Mouse (Mus musculus) liver, embryonic 11.5 days (tissue): ENCODE data around the gene Igf2bp3. TPM values are rescaled to one million over a fixed set of nuclear protein-coding genes. Genes with fewer than 3 reads are reported as not detected.

ENCODE experiments used
- ATAC-seq: fragments of 200-750 bp; cut with Nextera tagmentation; replicated peaks from 2 replicates; pipeline ENCODE4 v1.8.0; 2017; ENCODE audit warnings: moderate number of reproducible peaks, mild to moderate bottlenecking, moderate TSS enrichment, moderate library complexity; ENCODE audit not compliant: low FRiP score
- DNase-seq: peaks from one replicate; pipeline ENCODE4 v3.0.0-alpha.2; 2017; ENCODE audit warnings: low spot score
- H3K27ac ChIP-seq: fragments of 300-500 bp; sonication (generic); 2 replicates; pipeline ENCODE4 v1.5.1; 2014; ENCODE audit warnings: mild to moderate bottlenecking, low read depth, low read length, control low read depth
- H3K27me3 ChIP-seq: fragments of 300-500 bp; sonication (generic); replicated peaks from 2 replicates; pipeline ENCODE4 v1.6.1; 2014; ENCODE audit warnings: low read length, mixed read lengths; ENCODE audit not compliant: control insufficient read depth, insufficient read depth
- H3K36me3 ChIP-seq: fragments of 300-500 bp; sonication (generic); 2 replicates; pipeline ENCODE4 v1.6.1; 2014; ENCODE audit warnings: mild to moderate bottlenecking, low read length, moderate library complexity, mixed read lengths; ENCODE audit not compliant: control insufficient read depth, insufficient read depth
- H3K4me1 ChIP-seq: fragments of 300-500 bp; sonication (generic); replicated peaks from 2 replicates; pipeline ENCODE4 v1.6.1; 2014; ENCODE audit warnings: low read length, mixed read lengths; ENCODE audit not compliant: control insufficient read depth, insufficient read depth
- H3K4me2 ChIP-seq: fragments of 300-500 bp; sonication (generic); 2 replicates; pipeline ENCODE4 v1.6.1; 2014; ENCODE audit warnings: mild to moderate bottlenecking, control low read depth, moderate library complexity
- H3K4me3 ChIP-seq: fragments of 300-500 bp; sonication (generic); 2 replicates; pipeline ENCODE4 v1.5.1; 2014; ENCODE audit warnings: low read depth, low read length, control low read depth
- H3K9ac ChIP-seq: fragments of 300-500 bp; sonication (generic); 2 replicates; pipeline ENCODE4 v1.6.1; 2014; ENCODE audit warnings: low read depth, low read length, control low read depth
- H3K9me3 ChIP-seq: fragments of 300-500 bp; sonication (generic); 2 replicates; pipeline ENCODE4 v1.6.1; 2016; ENCODE audit warnings: low read length, inconsistent platforms, mixed read lengths; ENCODE audit not compliant: control insufficient read depth
- WGBS: fragments of 180-500 bp; shearing (Covaris S2); extraction: QIAGEN DNeasy Blood & Tissue Kit; methylation state at CpG from one replicate; pipeline ENCODE4 v1.1.7; 2014; 5-methylcytosine and 5-hydroxymethylcytosine counted together
- polyA plus RNA-seq: library from polyadenylated mRNA; unstranded; fragments of >200 nt; fragmentation: Nextera tagmentation; extraction: Ambion mirVana; gene quantifications from 2 replicates; pipeline ENCODE4 v1.2.1, GENCODE M21; 2014

The Igf2bp3 gene
- polyA plus RNA-seq, 1 experiment from 2014 or later = 57.8 TPM

DNA sequence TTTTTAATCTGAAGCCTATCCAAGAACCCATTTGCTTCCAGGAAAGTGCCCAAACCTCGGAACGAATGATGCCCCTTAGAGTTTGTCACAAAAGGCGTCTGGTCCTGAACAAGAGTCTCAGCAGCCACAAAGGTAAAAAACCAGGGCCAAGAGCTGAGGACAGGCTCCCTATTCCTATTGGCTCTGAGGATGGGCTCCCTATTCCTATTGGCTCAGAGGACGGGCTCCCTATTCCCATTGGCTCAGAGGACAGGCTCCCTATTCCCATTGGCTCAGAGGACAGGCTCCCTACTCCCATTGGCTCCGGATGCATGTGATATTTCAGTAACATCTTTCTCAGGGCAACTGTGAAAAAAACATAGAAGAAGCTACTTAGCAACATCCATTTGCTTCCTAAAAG, 5.8 kb downstream of the Igf2bp3 start:
- DNase-seq = no peak
- Histone ChIP-seq H3K36me3 (peaks cover 6% of the 10 kb centered on the region), H3K4me2 (peak overlapping the region; percentile 22), H3K4me3 (no peak overlapping the region), H3K27me3 (no peaks in the 10 kb centered on the region), H3K9ac (no peak overlapping the region), H3K27ac (peak overlapping the region; percentile 30), H3K4me1 (peaks cover 36% of the 10 kb centered on the region), H3K9me3 (no peaks in the 10 kb centered on the region)
- peak; percentile 66 for ATAC-seq
- WGBS = 73% methylated on average over 5 of the region's 5 CpGs

DNA sequence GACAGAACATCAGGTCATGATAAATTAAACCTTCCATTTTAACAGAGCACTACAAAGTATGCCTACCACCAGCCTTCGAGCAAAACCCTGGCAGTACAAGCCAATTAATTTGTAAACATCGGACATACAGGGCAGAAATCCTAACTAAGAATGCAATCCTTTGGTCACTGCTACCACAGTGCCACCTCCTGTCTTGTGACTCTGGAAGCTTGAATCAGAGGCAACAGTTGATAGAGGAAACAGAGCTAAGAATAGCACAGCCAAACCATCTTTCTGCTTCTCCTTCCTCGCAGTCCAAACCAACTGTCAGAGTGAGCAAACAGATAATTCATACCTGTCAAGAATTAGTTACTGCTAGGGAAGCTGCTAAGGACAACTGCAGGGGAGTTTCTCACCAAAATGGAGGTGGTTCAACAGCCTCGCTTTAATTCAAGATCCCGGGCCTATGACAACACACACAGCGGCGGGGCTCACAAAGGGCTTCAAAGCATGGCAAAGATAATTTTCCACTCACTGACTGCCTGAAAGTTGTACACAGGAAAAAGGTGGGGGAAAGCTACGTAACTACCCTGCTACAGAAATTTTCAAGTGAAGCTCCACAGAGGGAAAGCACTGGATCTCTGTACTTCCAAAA, 6.3 kb downstream of the Igf2bp3 start:
- 51% methylated on average over 8 of the region's 8 CpGs for WGBS
- H3K36me3 ChIP-seq = peaks cover 6% of the 10 kb centered on the region
- DNase-seq (no peak), ATAC-seq (no peak)
- no peak overlapping the region for H3K9ac ChIP-seq
- H3K4me2 ChIP-seq = peak overlapping the region; percentile 22
- H3K9me3 ChIP-seq = no peaks in the 10 kb centered on the region
- H3K27me3 ChIP-seq = no peaks in the 10 kb centered on the region
- H3K4me3 ChIP-seq = no peak overlapping the region
- peak overlapping the region; percentile 23 for H3K27ac ChIP-seq
- peaks cover 33% of the 10 kb centered on the region for H3K4me1 ChIP-seq

DNA sequence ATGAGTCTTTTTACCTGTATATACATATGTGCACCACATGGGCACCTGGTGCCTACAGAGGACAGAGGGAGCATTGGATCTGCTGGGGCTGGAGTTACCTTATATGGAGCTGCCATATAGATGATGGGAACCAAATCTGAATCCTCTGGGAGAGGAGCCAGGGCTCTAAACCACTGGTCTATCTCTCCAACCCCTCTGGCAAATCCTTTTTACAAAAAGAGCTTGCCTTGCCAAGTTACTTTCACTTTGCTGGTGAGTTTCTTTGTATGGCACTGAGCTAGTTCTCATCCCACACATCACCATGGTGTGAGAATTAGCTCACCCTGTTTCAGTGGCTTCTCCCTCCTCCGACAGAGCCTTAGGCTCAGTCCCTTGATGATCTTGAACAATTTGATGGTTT, 8.3 kb downstream of the Igf2bp3 start:
- H3K9me3 ChIP-seq = no peaks in the 10 kb centered on the region
- peaks cover 20% of the 10 kb centered on the region for H3K4me1 ChIP-seq
- no peak overlapping the region for H3K4me3 ChIP-seq
- H3K4me2 ChIP-seq = no peak overlapping the region
- no peak overlapping the region for H3K9ac ChIP-seq
- no peak overlapping the region for H3K27ac ChIP-seq
- peaks cover 6% of the 10 kb centered on the region for H3K36me3 ChIP-seq
- DNase-seq (no peak), ATAC-seq (no peak)
- WGBS = 100% methylated on average over 1 of the region's 1 CpGs
- no peaks in the 10 kb centered on the region for H3K27me3 ChIP-seq

DNA sequence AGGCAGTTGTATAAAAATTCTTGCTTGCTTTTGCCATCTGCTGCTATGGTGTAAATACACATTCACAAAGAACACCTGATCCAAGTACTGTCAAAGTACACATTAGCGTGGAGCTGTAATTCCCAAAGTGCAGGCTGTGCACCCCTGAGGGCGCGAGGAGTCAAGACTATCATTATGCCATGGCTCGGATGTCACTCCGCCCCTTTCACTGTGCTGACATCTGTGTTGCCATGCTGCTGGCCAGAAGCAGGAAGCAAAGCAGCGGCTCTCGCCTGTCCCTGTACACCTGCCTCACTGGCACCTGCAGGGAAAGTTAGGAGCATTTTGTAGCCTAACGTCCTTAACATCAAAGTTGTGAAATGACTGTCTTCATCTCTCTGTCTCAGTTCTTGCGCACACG, 19.6 kb downstream of the Igf2bp3 start:
- Histone ChIP-seq H3K9me3 (no peaks in the 10 kb centered on the region), H3K4me1 (no peaks in the 10 kb centered on the region), H3K4me3 (no peak overlapping the region), H3K27ac (no peak overlapping the region), H3K9ac (no peak overlapping the region), H3K36me3 (peaks cover 23% of the 10 kb centered on the region; the same call in 1 of the 2 replicates), H3K4me2 (no peak overlapping the region), H3K27me3 (no peaks in the 10 kb centered on the region)
- no peak for ATAC-seq
- WGBS = 92% methylated on average over 10 of the region's 10 CpGs
- DNase-seq = no peak

DNA sequence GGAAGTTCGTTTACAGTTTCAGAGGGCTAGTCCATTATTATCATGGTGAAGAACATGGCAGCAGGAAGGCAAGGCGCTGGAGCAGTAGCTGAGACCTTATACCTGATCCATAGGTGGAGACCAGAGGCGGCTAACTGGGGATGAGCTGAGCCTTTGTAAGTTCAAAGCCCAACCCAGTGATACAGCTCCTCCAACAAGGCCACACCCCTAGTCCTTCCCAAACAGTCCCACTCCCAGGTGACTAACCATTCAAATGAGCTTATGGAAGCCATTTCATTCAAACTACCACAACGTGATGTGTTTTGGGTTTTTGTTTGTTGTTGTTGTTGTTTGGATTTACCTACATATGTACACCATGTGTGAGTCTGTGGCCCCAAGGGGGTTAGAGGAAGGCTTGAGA, 20.2 kb downstream of the Igf2bp3 start:
- no peak overlapping the region for H3K27ac ChIP-seq
- H3K9ac ChIP-seq = no peak overlapping the region
- H3K4me1 ChIP-seq = no peaks in the 10 kb centered on the region
- H3K9me3 ChIP-seq = no peaks in the 10 kb centered on the region
- ATAC-seq = no peak
- no peak for DNase-seq
- H3K4me2 ChIP-seq = no peak overlapping the region
- no peaks in the 10 kb centered on the region for H3K27me3 ChIP-seq
- 90% methylated on average over 4 of the region's 4 CpGs for WGBS
- H3K4me3 ChIP-seq = no peak overlapping the region
- H3K36me3 ChIP-seq = peaks cover 23% of the 10 kb centered on the region; the same call in 1 of the 2 replicates

DNA sequence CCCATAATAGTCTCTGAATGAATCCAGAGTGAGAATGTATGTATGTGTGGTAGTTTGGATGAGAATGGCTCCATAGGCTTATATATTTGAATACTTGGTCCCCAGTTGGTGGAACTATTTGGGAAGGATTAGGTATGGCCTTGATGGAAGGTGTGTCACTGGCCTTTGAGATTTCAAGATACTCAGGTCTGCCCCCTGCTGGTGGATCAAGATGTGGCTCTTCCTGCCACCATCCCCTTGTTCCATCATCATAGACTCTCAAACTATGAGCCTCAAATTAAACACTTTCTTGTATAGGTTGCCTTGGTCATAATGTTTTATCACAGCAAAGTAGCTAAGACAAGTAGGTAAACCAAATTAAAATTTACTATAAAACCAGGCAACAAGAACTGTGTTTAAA, 25.4 kb downstream of the Igf2bp3 start:
- ATAC-seq (no peak), DNase-seq (no peak)
- Histone ChIP-seq H3K27me3 (no peaks in the 10 kb centered on the region), H3K4me1 (no peaks in the 10 kb centered on the region), H3K4me2 (no peak overlapping the region), H3K27ac (no peak overlapping the region), H3K4me3 (no peak overlapping the region), H3K9ac (no peak overlapping the region), H3K36me3 (peaks cover 5% of the 10 kb centered on the region; the same call in 1 of the 2 replicates), H3K9me3 (no peaks in the 10 kb centered on the region)

DNA sequence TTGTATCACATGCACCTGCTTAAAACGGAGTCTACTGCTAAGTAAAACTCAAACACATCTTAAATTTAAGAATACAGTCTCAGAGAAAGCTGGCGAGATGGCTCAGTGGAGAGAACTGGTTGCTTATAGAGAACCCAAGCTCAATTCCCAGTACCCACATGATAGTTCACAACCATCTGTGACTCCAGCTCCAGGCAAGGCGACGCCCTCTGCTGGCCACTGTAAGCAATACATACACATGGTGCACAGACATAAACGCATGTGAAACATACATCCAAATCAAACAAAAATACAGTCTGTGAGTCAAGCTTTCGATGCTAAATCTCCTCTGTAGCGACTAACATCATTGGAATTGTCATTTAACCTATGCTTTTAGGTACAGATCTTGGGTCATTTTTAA, 27.5 kb downstream of the Igf2bp3 start:
- Histone ChIP-seq H3K4me3 (no peak overlapping the region), H3K27me3 (no peaks in the 10 kb centered on the region), H3K9me3 (no peaks in the 10 kb centered on the region), H3K36me3 (no peaks in the 10 kb centered on the region; the same call in 1 of the 2 replicates), H3K9ac (no peak overlapping the region), H3K27ac (no peak overlapping the region), H3K4me2 (no peak overlapping the region), H3K4me1 (no peaks in the 10 kb centered on the region)
- ATAC-seq (no peak), DNase-seq (no peak)
- WGBS = 80% methylated on average over 7 of the region's 7 CpGs

DNA sequence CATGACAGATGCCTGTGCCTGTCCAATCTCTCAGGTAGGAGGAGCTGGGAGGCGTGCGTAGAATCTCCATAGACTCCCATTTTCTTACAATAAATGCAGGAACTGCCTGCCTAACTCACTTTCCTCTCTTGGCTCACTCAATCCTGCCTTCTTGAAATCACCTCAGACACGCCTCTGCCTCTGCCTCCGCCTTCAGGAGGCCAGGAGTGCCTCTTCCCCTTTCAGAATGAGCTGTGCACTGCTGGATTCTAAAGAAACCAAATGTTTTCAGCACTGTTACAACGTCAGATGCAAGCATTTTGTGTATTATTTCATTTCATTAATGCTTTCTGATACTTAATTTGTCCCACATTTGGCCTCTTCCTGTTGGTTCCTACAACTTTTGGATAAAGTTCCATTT, 38.7 kb downstream of the Igf2bp3 start:
- Histone ChIP-seq H3K27ac (no peak overlapping the region), H3K9ac (no peak overlapping the region), H3K4me1 (peaks cover 14% of the 10 kb centered on the region; the same call in 1 of the 2 replicates), H3K36me3 (no peaks in the 10 kb centered on the region), H3K9me3 (no peaks in the 10 kb centered on the region), H3K4me3 (no peak overlapping the region), H3K27me3 (no peaks in the 10 kb centered on the region), H3K4me2 (no peak overlapping the region)
- no peak for DNase-seq
- WGBS = 71% methylated on average over 5 of the region's 5 CpGs
- no peak for ATAC-seq

DNA sequence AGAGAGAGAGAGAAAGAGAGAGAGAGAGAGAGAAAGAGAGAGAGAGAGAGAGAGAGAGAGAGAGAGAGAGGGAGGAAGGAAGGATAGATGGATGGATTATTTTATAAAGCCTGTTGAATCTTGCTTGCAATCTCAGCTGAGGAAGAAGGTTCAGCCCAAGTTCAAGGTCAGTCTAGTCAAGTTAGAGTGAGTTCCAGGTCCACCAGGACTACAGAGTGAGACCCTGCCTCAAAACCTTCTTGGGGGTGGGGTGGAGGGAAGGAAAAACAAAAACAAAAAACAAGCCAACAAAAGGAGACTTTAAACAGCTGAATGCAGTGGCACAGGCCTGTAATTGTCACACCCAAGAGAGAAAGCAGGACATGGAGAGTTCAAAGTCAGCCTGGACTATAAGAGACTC, 40.1 kb downstream of the Igf2bp3 start:
- Histone ChIP-seq H3K4me1 (peaks cover 8% of the 10 kb centered on the region), H3K4me3 (no peak overlapping the region), H3K36me3 (no peaks in the 10 kb centered on the region), H3K4me2 (no peak overlapping the region), H3K27ac (no peak overlapping the region), H3K9me3 (no peaks in the 10 kb centered on the region), H3K9ac (no peak overlapping the region), H3K27me3 (no peaks in the 10 kb centered on the region)
- ATAC-seq (no peak), DNase-seq (no peak)
